Mouse (Mus musculus) ES-Bruce4 (cell line): ENCODE measurements around the gene Kdm8. TPM values are rescaled to one million over a fixed set of nuclear protein-coding genes. Genes with fewer than 3 reads are reported as not detected.

Experiments used
- H3K27ac ChIP-seq: 2 replicates; pipeline ENCODE4 v1.5.1; 2012; ENCODE audit warnings: low read length, inconsistent platforms; ENCODE audit not compliant: insufficient read depth
- H3K27me3 ChIP-seq: 2 replicates; pipeline ENCODE4 v1.6.1; 2012; ENCODE audit warnings: mild to moderate bottlenecking, low read length, inconsistent platforms; ENCODE audit not compliant: control insufficient read depth, poor library complexity, insufficient read depth, severe bottlenecking
- H3K36me3 ChIP-seq: 2 replicates; pipeline ENCODE4 v1.6.1; 2012; ENCODE audit warnings: inconsistent platforms, mild to moderate bottlenecking, low read length, moderate library complexity; ENCODE audit not compliant: control insufficient read depth, poor library complexity, insufficient read depth, severe bottlenecking
- H3K4me1 ChIP-seq: one replicate; pipeline ENCODE4 v1.8.1; 2011; ENCODE audit warnings: low read length; ENCODE audit not compliant: control insufficient read depth, insufficient read depth
- H3K4me3 ChIP-seq: 2 replicates; pipeline ENCODE4 v1.5.1; 2011; ENCODE audit warnings: low read depth, mild to moderate bottlenecking, low read length
- H3K9ac ChIP-seq: 2 replicates; pipeline ENCODE4 v1.6.1; 2012; ENCODE audit warnings: low read depth, mild to moderate bottlenecking, inconsistent platforms; ENCODE audit not compliant: poor library complexity, severe bottlenecking
- H3K9me3 ChIP-seq: replicated peaks from 2 replicates; pipeline ENCODE4 v1.6.1; 2012; ENCODE audit warnings: mild to moderate bottlenecking, low read length, inconsistent platforms; ENCODE audit not compliant: control insufficient read depth, poor library complexity, insufficient read depth, severe bottlenecking
- CTCF ChIP-seq: IDR thresholded peaks from one replicate; pipeline ENCODE4 v1.8.1; 2011; ENCODE audit warnings: low read depth, low read length
- EP300 ChIP-seq: IDR thresholded peaks from 2 replicates; pipeline ENCODE4 v1.6.1; 2011; ENCODE audit warnings: low read depth, low read length; ENCODE audit not compliant: insufficient read depth
- POLR2A ChIP-seq: IDR thresholded peaks from one replicate; pipeline ENCODE4 v1.8.1; 2011; ENCODE audit warnings: low read length; ENCODE audit not compliant: insufficient read depth
- polyA plus RNA-seq: library from polyadenylated mRNA; stranded (reverse); fragments of >200 nt; gene quantifications from 2 replicates; pipeline ENCODE4 v1.2.4, GENCODE M21; 2011; ENCODE audit warnings: low read depth; ENCODE audit not compliant: missing spikeins, insufficient read depth, insufficient read length

Gene Kdm8
- polyA plus RNA-seq, 1 experiment, result 4.4 TPM

- H3K4me3 ChIP-seq, result no peak overlapping the region
- no peaks in the 10 kb centered on the region for H3K27me3 ChIP-seq
- H3K9ac ChIP-seq, result no peak overlapping the region
- no peaks in the 10 kb centered on the region for H3K9me3 ChIP-seq
- TF ChIP-seq EP300, result no peak
- TF ChIP-seq POLR2A, result no peak
- TF ChIP-seq CTCF, result no peak
- no peaks in the 10 kb centered on the region for H3K36me3 ChIP-seq
- no peak overlapping the region for H3K27ac ChIP-seq
- no peaks in the 10 kb centered on the region for H3K4me1 ChIP-seq
These were observed 67.4 kb downstream of the Kdm8 start for GRCm38 (mm10) chr7:125511852-125512251.

Other genes starting within 250 kb of the Kdm8 start
- gene Nsmce1, start 46.9 kb downstream of the Kdm8 start, polyA plus RNA-seq, result 33.7 and 39.8 TPM in 2 replicates
- 1.4 and 1.7 TPM in 2 replicates for gene Il4ra, start 107.4 kb downstream of the Kdm8 start, polyA plus RNA-seq
- gene Il21r, start 158.8 kb downstream of the Kdm8 start, polyA plus RNA-seq, result not detected in 2 replicates